Mouse (Mus musculus) gonadal fat pad, adult 2 months (tissue): ENCODE results near the gene Cdhr3. TPM values are rescaled to one million over a fixed set of nuclear protein-coding genes. Genes with fewer than 3 reads are reported as not detected.
"Not testable (repeated sequence)": the region's sequence is repeated elsewhere in the genome, so short reads cannot be mapped to it uniquely, and the experiment has no call there.

Experiments used
- DNase-seq: peaks from one replicate; pipeline ENCODE4 v3.0.0-alpha.2; 2012; ENCODE audit warnings: low read depth
- polyA plus RNA-seq: library from polyadenylated mRNA; depleted of rRNA; stranded (reverse); fragments of >200 nt; gene quantifications from 2 replicates; pipeline ENCODE4 v1.2.3, GENCODE M21; 2012

The Cdhr3 gene
- polyA plus RNA-seq, 1 experiment = 1.8 TPM

- no peak for DNase-seq
Observed at GRCm38 (mm10) chr12:33076309-33076708, 16.4 kb downstream of the Cdhr3 start.

- no peak for DNase-seq
Observed at GRCm38 (mm10) chr12:33071901-33072672, 20.6 kb downstream of the Cdhr3 start.

- no peak for DNase-seq
Observed at GRCm38 (mm10) chr12:33068977-33069376, 23.7 kb downstream of the Cdhr3 start.

GRCm38 (mm10) chr12:33066355-33066754 lies 26.3 kb downstream of the Cdhr3 start:
- DNase-seq = no peak

GRCm38 (mm10) chr12:33065162-33065561 lies 27.5 kb downstream of the Cdhr3 start:
- no peak for DNase-seq

- DNase-seq = no peak
Observed at GRCm38 (mm10) chr12:33064266-33064665, 28.4 kb downstream of the Cdhr3 start.

- DNase-seq = no peak
Observed at GRCm38 (mm10) chr12:33063250-33063649, 29.4 kb downstream of the Cdhr3 start.

- DNase-seq = not testable (repeated sequence)
Observed at GRCm38 (mm10) chr12:33062379-33062778, 30.3 kb downstream of the Cdhr3 start.

GRCm38 (mm10) chr12:33061651-33062050 lies 31.0 kb downstream of the Cdhr3 start:
- no peak for DNase-seq

- no peak for DNase-seq
Observed at GRCm38 (mm10) chr12:33057231-33058048, 35.2 kb downstream of the Cdhr3 start.

- DNase-seq = no peak
Observed at GRCm38 (mm10) chr12:33056574-33056973, 36.1 kb downstream of the Cdhr3 start.

GRCm38 (mm10) chr12:33056074-33056473 lies 36.6 kb downstream of the Cdhr3 start:
- no peak for DNase-seq

- DNase-seq = no peak
Observed at GRCm38 (mm10) chr12:33053746-33054145, 38.9 kb downstream of the Cdhr3 start.

GRCm38 (mm10) chr12:33053311-33053710 lies 39.4 kb downstream of the Cdhr3 start:
- DNase-seq = no peak

- no peak for DNase-seq
Observed at GRCm38 (mm10) chr12:33048391-33048790, 44.3 kb downstream of the Cdhr3 start.

GRCm38 (mm10) chr12:33046434-33046833 lies 46.2 kb downstream of the Cdhr3 start:
- no peak for DNase-seq

- no peak for DNase-seq
Observed at GRCm38 (mm10) chr12:33045533-33046361, 46.9 kb downstream of the Cdhr3 start.

GRCm38 (mm10) chr12:33041476-33041875 lies 51.2 kb downstream of the Cdhr3 start:
- no peak for DNase-seq

GRCm38 (mm10) chr12:33040811-33041210 lies 51.9 kb downstream of the Cdhr3 start:
- DNase-seq = no peak

GRCm38 (mm10) chr12:33038676-33039075 lies 54.0 kb downstream of the Cdhr3 start:
- DNase-seq = no peak

GRCm38 (mm10) chr12:33035719-33036521 lies 56.8 kb downstream of the Cdhr3 start:
- no peak for DNase-seq
